Mouse (Mus musculus) heart, embryonic 14.5 days (tissue): ENCODE results near the gene Prr5. TPM values are rescaled to one million over a fixed set of nuclear protein-coding genes. Genes with fewer than 3 reads are reported as not detected.

ENCODE experiments used
- ATAC-seq: fragments of 200-750 bp; cut with Nextera tagmentation; 2 replicates; pipeline ENCODE4 v1.8.0; 2017; ENCODE audit warnings: low read depth, moderate TSS enrichment; ENCODE audit not compliant: insufficient number of reproducible peaks, insufficient read depth, low FRiP score
- H3K27ac ChIP-seq, 2 experiments: fragments of 200-500 bp in 1 of 2; fragments of 300-500 bp in 1 of 2; sonication (generic) in 1 of 2; replicated peaks in 1 of 2; 2 replicates each; pipeline ENCODE4 v1.5.1; 2012 to 2014; ENCODE audit warnings: low read depth in 2 of 2, low read length in 2 of 2, control low read depth in 1 of 2, mild to moderate bottlenecking in 1 of 2, mixed read lengths in 1 of 2; ENCODE audit not compliant: control insufficient read depth in 1 of 2, insufficient read depth in 1 of 2
- H3K27me3 ChIP-seq: fragments of 300-500 bp; sonication (generic); 2 replicates; pipeline ENCODE4 v1.6.1; 2014; ENCODE audit warnings: mild to moderate bottlenecking, low read length, control low read depth; ENCODE audit not compliant: control insufficient read depth, insufficient read depth
- H3K36me3 ChIP-seq: fragments of 300-500 bp; sonication (generic); 2 replicates; pipeline ENCODE4 v1.6.1; 2014; ENCODE audit warnings: mild to moderate bottlenecking, control low read depth, low read length, mixed read lengths; ENCODE audit not compliant: control insufficient read depth, insufficient read depth
- H3K4me1 ChIP-seq, 2 experiments: fragments of 200-500 bp in 1 of 2; fragments of 300-500 bp in 1 of 2; sonication (generic) in 1 of 2; 2 replicates each; pipeline ENCODE4 v1.6.1; 2012 to 2014; ENCODE audit warnings: low read length in 2 of 2, control low read depth in 1 of 2, mixed read lengths in 1 of 2; ENCODE audit not compliant: control insufficient read depth in 2 of 2, insufficient read depth in 2 of 2
- H3K4me2 ChIP-seq: fragments of 300-500 bp; sonication (generic); 2 replicates; pipeline ENCODE4 v1.6.1; 2014; ENCODE audit warnings: mild to moderate bottlenecking, low read length
- H3K4me3 ChIP-seq, 2 experiments: fragments of 200-500 bp in 1 of 2; fragments of 300-500 bp in 1 of 2; sonication (generic) in 1 of 2; 2 replicates each; pipeline ENCODE4 v1.5.1; 2012 to 2014; ENCODE audit warnings: low read length in 2 of 2, mild to moderate bottlenecking in 2 of 2, control low read depth in 1 of 2, low read depth in 1 of 2, moderate library complexity in 1 of 2; ENCODE audit not compliant: control insufficient read depth in 1 of 2, insufficient read depth in 1 of 2
- H3K9ac ChIP-seq: fragments of 300-500 bp; sonication (generic); 2 replicates; pipeline ENCODE4 v1.6.1; 2014; ENCODE audit warnings: mild to moderate bottlenecking, low read length
- H3K9me3 ChIP-seq: fragments of 300-500 bp; sonication (generic); 2 replicates; pipeline ENCODE4 v1.6.1; 2016; ENCODE audit warnings: low read length, control low read depth; ENCODE audit not compliant: control insufficient read depth
- WGBS: fragments of 180-500 bp; shearing (Covaris S2); extraction: QIAGEN DNeasy Blood & Tissue Kit; methylation state at CpG from one replicate; pipeline ENCODE4 v1.1.7; 2014; 5-methylcytosine and 5-hydroxymethylcytosine counted together
- polyA plus RNA-seq: library from polyadenylated mRNA; unstranded; fragments of >200 nt; fragmentation: Nextera tagmentation; extraction: Ambion mirVana; gene quantifications from 2 replicates; pipeline ENCODE4 v1.2.1, GENCODE M21; 2014

Gene Prr5
- polyA plus RNA-seq, 1 experiment from 2014 or later = 15.1 TPM

GRCm38 (mm10) chr15:84674329-84675067, 5.1 kb downstream of the Prr5 start:
- Histone ChIP-seq H3K36me3 (no peaks in the 10 kb centered on the region), H3K4me3 (no peak overlapping the region), H3K9me3 (no peaks in the 10 kb centered on the region), H3K9ac (no peak overlapping the region), H3K27ac (no peak overlapping the region), H3K4me2 (no peak overlapping the region), H3K27me3 (no peaks in the 10 kb centered on the region), H3K4me1 (peaks cover 4 to 11% of the 10 kb centered on the region in 2 experiments; a peak in 1 of 4 replicates)
- 84% methylated on average over 11 of the region's 11 CpGs for WGBS
- ATAC-seq = no peak

GRCm38 (mm10) chr15:84675317-84675716, 5.9 kb downstream of the Prr5 start:
- H3K4me3 ChIP-seq = no peak overlapping the region
- H3K27me3 ChIP-seq = no peaks in the 10 kb centered on the region
- WGBS = 69% methylated on average over 8 of the region's 8 CpGs
- no peaks in the 10 kb centered on the region for H3K36me3 ChIP-seq
- no peaks in the 10 kb centered on the region for H3K9me3 ChIP-seq
- no peak overlapping the region; the same call in 1 of the 2 replicates for H3K9ac ChIP-seq
- no peak overlapping the region for H3K4me2 ChIP-seq
- ATAC-seq = no peak
- H3K27ac ChIP-seq = no peak overlapping the region
- peaks cover 4 to 10% of the 10 kb centered on the region in 2 experiments; a peak in 1 of 4 replicates for H3K4me1 ChIP-seq

- Histone ChIP-seq H3K4me2 (no peak overlapping the region), H3K4me3 (no peak overlapping the region), H3K36me3 (no peaks in the 10 kb centered on the region), H3K27me3 (no peaks in the 10 kb centered on the region), H3K27ac (no peak overlapping the region), H3K4me1 (peaks cover 10 to 13% of the 10 kb centered on the region in 2 experiments), H3K9me3 (no peaks in the 10 kb centered on the region), H3K9ac (no peak overlapping the region)
- WGBS = 62% methylated on average over 11 of the region's 11 CpGs
- no peak for ATAC-seq
Observed at GRCm38 (mm10) chr15:84677943-84678342, 8.5 kb downstream of the Prr5 start.

- ATAC-seq = no peak
- 95% methylated on average over 4 of the region's 4 CpGs for WGBS
- H3K4me1 ChIP-seq = peaks cover 12 to 20% of the 10 kb centered on the region in 2 experiments
Observed at GRCm38 (mm10) chr15:84679090-84679489, 9.7 kb downstream of the Prr5 start.

GRCm38 (mm10) chr15:84679794-84680193, 10.4 kb downstream of the Prr5 start:
- H3K4me2 ChIP-seq = no peak overlapping the region
- 83% methylated on average over 3 of the region's 3 CpGs for WGBS
- H3K4me3 ChIP-seq = no peak overlapping the region
- no peak overlapping the region for H3K27ac ChIP-seq
- H3K9me3 ChIP-seq = no peaks in the 10 kb centered on the region
- no peaks in the 10 kb centered on the region for H3K36me3 ChIP-seq
- no peak overlapping the region for H3K9ac ChIP-seq
- H3K27me3 ChIP-seq = no peaks in the 10 kb centered on the region
- no peak for ATAC-seq
- peaks cover 12 to 22% of the 10 kb centered on the region in 2 experiments for H3K4me1 ChIP-seq

More at GRCm38 (mm10) chr15:84679090-84679489, 9.7 kb downstream of the Prr5 start:
- Histone ChIP-seq H3K9me3 (no peaks in the 10 kb centered on the region), H3K27me3 (no peaks in the 10 kb centered on the region), H3K4me2 (no peak overlapping the region), H3K4me3 (no peak overlapping the region), H3K36me3 (no peaks in the 10 kb centered on the region), H3K9ac (no peak overlapping the region), H3K27ac (no peak overlapping the region)

- peak; percentile 57 for ATAC-seq
- peak overlapping the region; percentile 34 to 71 for H3K27ac ChIP-seq
- H3K36me3 ChIP-seq = no peaks in the 10 kb centered on the region
- H3K4me1 ChIP-seq = peaks cover 15 to 24% of the 10 kb centered on the region in 2 experiments
- WGBS = under 1% methylated on average over 68 of the region's 77 CpGs
- no peaks in the 10 kb centered on the region for H3K9me3 ChIP-seq
- peak overlapping the region; percentile 81 for H3K9ac ChIP-seq
- H3K4me3 ChIP-seq = peak overlapping the region; percentile 71 to 73
- peak overlapping the region; percentile 91 for H3K4me2 ChIP-seq
- no peaks in the 10 kb centered on the region for H3K27me3 ChIP-seq
Observed at GRCm38 (mm10) chr15:84680545-84681454, 11.4 kb downstream of the Prr5 start.

GRCm38 (mm10) chr15:84681455-84682193, 12.2 kb downstream of the Prr5 start:
- Histone ChIP-seq H3K4me2 (peak overlapping the region; percentile 91), H3K27ac (peak overlapping the region; percentile 42 to 71), H3K9ac (peak overlapping the region; percentile 81), H3K4me3 (peak overlapping the region; percentile 71 to 73), H3K4me1 (peaks cover 15 to 24% of the 10 kb centered on the region in 2 experiments), H3K36me3 (no peaks in the 10 kb centered on the region), H3K27me3 (no peaks in the 10 kb centered on the region), H3K9me3 (no peaks in the 10 kb centered on the region)
- ATAC-seq = peak; percentile 52; the same call in 1 of the 2 replicates
- 1% methylated on average over 28 of the region's 31 CpGs for WGBS
